Mouse (Mus musculus): Measurements from ENCODE around the gene Snrpd3.
"Not testable (repeated sequence)": the region's sequence is repeated elsewhere in the genome, so short reads cannot be mapped to it uniquely, and the experiment has no call there.

Gene Snrpd3

GRCm38 (mm10) chr10:75517073-75517757 is at the start of gene Snrpd3:
Snrpd3 (plus strand) TSS chr10:75517551.
- peak; percentile 87 for DNase-seq (ENCODE audit: low spot score in 2 of 2)

GRCm38 (mm10) chr10:75473411-75473810 is 43.9 kb upstream of the Snrpd3 start:
- DNase-seq (ENCODE audit: low spot score in 2 of 2): no peak

GRCm38 (mm10) chr10:75474571-75474970 is 42.8 kb upstream of the Snrpd3 start:
- no peak for DNase-seq (ENCODE audit: low spot score in 2 of 2)

GRCm38 (mm10) chr10:75475139-75475850 is 42.1 kb upstream of the Snrpd3 start:
- not testable (repeated sequence) for DNase-seq (ENCODE audit: low spot score in 2 of 2)

- DNase-seq (ENCODE audit: low spot score in 2 of 2): no peak
Measured at GRCm38 (mm10) chr10:75477034-75477433, 40.3 kb upstream of the Snrpd3 start.

GRCm38 (mm10) chr10:75479955-75480354 is 37.4 kb upstream of the Snrpd3 start:
- no peak for DNase-seq (ENCODE audit: low spot score in 2 of 2)

- no peak for DNase-seq (ENCODE audit: low spot score in 2 of 2)
Measured at GRCm38 (mm10) chr10:75481703-75482102, 35.6 kb upstream of the Snrpd3 start.

- DNase-seq (ENCODE audit: low spot score in 2 of 2): no peak
Measured at GRCm38 (mm10) chr10:75482271-75482670, 35.1 kb upstream of the Snrpd3 start.

- no peak for DNase-seq (ENCODE audit: low spot score in 2 of 2)
Measured at GRCm38 (mm10) chr10:75482919-75483483, 34.4 kb upstream of the Snrpd3 start.

GRCm38 (mm10) chr10:75484066-75484465 is 33.3 kb upstream of the Snrpd3 start:
- no peak for DNase-seq (ENCODE audit: low spot score in 2 of 2)

- DNase-seq (ENCODE audit: low spot score in 2 of 2): no peak
Measured at GRCm38 (mm10) chr10:75484767-75485166, 32.6 kb upstream of the Snrpd3 start.

GRCm38 (mm10) chr10:75486086-75486979 is 31.0 kb upstream of the Snrpd3 start:
- DNase-seq (ENCODE audit: low spot score in 2 of 2): peak; percentile 78 to 88

- no peak for DNase-seq (ENCODE audit: low spot score in 2 of 2)
Measured at GRCm38 (mm10) chr10:75487131-75487530, 30.2 kb upstream of the Snrpd3 start.

- DNase-seq (ENCODE audit: low spot score in 2 of 2): no peak
Measured at GRCm38 (mm10) chr10:75489522-75489921, 27.8 kb upstream of the Snrpd3 start.

- no peak for DNase-seq (ENCODE audit: low spot score in 2 of 2)
Measured at GRCm38 (mm10) chr10:75490731-75491130, 26.6 kb upstream of the Snrpd3 start.

- DNase-seq (ENCODE audit: low spot score in 2 of 2): no peak
Measured at GRCm38 (mm10) chr10:75491234-75491935, 26.0 kb upstream of the Snrpd3 start.

GRCm38 (mm10) chr10:75491936-75492262 is 25.5 kb upstream of the Snrpd3 start:
- no peak for DNase-seq (ENCODE audit: low spot score in 2 of 2)

- no peak for DNase-seq (ENCODE audit: low spot score in 2 of 2)
Measured at GRCm38 (mm10) chr10:75495304-75495703, 22.0 kb upstream of the Snrpd3 start.

- DNase-seq (ENCODE audit: low spot score in 2 of 2): no peak
Measured at GRCm38 (mm10) chr10:75495921-75496320, 21.4 kb upstream of the Snrpd3 start.

GRCm38 (mm10) chr10:75499214-75499613 is 18.1 kb upstream of the Snrpd3 start:
- DNase-seq (ENCODE audit: low spot score in 2 of 2): not testable (repeated sequence)

GRCm38 (mm10) chr10:75499791-75500190 is 17.6 kb upstream of the Snrpd3 start:
- no peak for DNase-seq (ENCODE audit: low spot score in 2 of 2)

All from frontal cortex, postnatal 36 days (tissue).